Mouse (Mus musculus) adipocyte (in vitro differentiated cells): ENCODE measurements at regions not wholly inside any gene's neighbourhood (a gene's known extent, or its start where the extent isn't known, plus 50 kb on each side); places are given as distances from the start of the nearest gene placed in this dataset.
"Not testable (repeated sequence)": the region's sequence is repeated elsewhere in the genome, so short reads cannot be mapped to it uniquely, and the experiment has no call there.

Experiments used
- DNase-seq: peaks from one replicate; pipeline ENCODE4 v3.0.0-alpha.2; 2016; ENCODE audit warnings: low spot score

DNA sequence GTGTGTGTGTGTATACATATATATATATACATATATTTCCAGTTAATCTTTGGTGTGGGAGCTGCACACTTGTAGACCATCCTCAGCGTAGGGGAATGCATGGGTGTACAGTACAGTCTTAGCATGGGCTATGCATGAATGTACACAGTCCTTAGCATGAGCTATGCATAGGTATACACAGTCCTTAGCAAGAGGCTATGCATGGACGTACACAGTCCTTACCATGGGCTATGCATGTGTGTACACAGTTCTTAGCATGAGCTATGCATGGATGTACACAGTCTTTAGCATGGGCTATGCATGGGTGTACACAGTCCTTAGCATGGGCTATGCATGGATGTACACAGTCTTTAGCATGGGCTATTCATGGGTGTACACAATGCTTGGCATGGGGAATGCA lies 70.5 kb downstream of the Rchy1 start:
- no peak for DNase-seq

DNA sequence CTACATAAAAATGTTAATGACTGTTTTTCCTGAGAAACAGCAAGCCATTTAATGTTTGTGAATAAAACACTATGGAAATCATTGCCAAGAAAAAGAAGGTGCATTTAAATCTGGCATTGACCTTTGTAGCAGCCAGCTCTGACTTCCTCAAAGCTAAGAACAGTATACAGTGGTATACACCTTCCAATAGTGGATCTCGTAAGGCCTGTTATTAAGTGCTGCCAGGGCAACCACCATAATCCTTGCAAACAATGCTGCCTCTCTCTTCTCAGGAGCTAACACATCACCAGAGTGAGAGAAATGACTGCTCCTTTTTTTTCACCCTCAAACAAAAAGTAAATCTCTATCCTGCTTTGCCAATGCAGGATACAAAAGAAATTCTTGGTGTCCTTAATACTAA lies 81.1 kb downstream of the Rchy1 start:
- no peak for DNase-seq

DNA sequence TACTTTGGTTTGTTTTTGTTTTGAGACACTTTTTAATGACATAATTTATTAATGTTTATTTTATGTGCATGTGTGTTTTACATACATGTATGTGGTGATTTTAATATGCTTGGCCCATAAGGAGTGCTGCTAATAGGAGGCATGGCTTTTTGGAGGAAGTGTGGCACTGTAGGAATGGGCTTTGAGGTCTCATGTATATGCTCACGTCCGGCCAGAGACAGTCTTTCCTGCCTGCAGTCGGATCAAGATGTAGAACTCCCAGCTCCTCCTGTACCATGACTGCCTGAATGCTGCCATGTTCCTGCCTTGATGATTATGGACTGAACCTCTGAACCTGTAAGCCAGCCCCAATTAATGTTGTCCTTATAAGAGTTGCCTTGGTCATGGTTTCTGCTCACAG lies 82.6 kb downstream of the Rchy1 start:
- no peak for DNase-seq

DNA sequence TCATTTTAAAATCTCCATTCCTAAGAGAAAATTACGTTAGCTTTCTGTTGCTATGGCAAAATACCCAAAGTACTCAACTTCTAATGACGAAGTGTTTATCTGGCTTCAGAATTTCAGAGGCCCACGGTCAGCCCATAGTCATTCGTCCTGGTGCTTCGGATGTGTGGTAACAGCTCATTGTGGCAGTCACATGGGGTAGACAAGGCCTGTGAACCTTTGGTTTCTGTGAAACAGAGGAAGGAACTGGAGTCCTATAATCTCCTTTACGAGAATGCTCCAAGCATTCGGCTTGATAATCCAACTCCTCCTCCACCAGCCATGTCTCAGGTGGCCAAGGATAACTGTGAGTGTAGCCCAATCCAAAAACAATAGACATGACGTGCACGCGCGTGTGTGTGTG lies 84.2 kb downstream of the Rchy1 start:
- DNase-seq = no peak

DNA sequence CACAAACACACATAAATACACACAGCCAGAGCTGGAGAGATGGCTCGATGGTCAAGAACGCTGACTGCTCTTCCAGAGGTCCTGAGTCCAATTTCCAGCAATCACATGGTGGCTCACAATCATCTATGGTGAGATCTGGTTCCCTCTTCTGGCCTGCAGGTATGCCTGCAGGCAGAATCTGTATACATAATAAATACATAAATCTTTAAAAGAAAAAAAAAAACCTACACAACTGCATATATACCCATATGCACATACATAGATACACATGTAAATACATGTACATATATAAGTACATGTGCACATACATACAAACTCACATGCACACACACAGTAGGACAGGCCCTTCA lies 86.2 kb downstream of the Rchy1 start:
- DNase-seq = no peak

DNA sequence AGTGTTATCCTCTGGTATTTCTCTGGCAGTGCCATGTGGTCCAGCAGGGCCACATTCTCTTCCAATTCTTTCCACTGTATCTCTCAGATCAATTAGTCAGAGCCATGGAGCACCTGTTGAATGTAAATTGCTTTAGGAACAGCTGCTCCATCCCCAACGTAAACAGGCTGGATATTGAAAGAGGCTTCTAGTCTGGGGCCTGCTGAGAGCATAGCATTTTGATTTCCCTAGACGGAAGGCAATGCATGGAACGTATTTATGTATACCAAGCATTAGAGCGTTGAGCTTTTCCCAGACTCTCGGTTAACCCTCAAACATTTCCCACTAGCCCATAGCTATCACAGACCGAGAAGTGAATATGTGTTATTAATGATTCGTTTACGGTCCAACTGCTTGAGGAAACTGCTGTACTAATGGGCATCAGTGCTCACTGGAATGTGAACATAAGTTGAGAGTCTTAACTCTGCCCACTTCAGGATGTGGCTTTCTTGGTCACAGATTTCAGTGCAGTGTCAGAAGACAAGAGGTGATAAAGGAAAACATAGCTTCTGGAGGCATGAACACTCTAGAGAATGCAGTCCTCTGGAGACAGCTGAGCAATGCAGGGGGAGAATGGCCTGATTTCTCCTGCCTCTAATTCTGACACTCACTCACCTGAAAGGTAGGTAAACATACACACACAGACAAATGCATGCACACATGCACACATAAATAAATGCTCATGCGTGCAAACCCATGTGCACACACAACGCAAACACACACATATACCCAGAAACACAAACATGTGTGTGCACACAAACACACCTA lies 86.8 kb downstream of the Rchy1 start:
- DNase-seq = no peak

DNA sequence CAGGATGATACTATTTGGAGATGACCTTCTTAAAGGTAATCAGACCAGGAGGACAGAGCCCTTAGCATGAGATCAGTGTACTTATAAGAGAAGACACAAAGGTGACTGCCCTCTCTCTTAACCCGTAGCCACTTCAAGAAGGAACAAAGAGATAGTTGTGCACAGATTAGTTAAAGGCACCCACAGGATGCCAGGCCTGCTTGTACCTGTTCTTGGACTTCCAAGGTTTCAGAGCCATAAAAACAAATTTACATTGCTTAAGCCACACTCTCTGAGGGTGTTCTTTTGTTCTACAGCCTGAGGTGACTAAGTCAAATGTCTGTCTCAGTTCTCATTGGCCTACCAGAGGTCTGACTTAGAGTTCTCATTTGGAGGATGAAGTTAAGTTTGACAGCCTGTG lies 90.1 kb downstream of the Rchy1 start:
- no peak for DNase-seq

DNA sequence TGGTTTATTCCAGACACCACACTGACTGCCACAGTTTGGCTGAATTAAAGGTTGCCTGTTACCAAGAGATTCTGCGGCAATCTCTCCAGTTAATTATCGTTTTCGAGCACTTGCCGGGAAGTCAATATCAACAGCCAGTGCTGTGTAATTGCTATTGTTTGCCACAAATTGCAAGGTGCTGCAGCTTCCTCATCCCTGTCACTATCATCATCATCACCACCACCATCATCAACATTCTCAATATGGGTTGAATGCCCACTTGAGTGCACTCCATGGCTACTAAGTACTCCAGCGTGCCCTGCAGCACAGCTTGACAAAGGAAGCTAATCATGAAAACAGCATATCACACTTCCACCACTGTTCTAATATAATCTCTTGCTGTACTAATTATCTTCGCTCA lies 93.1 kb downstream of the Rchy1 start:
- no peak for DNase-seq

DNA sequence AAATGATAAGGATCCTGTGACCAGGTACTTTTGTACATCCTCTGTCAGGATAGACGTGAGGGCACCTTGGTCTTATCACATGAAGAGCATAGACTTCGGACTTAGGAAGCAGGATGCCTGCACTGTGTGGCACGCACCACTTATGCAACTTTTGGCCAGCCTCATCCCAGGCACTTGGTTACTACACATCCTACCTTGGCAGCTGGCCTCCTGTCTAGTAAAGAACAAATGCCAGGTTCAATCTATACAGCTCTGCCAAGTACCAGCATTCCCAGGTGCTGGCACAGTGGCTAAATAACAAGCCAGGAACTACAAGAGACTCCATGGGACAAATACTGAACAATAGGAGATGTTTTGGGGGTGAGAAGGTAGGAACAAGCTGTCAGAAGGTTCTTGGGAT lies 96.7 kb downstream of the Rchy1 start:
- DNase-seq = no peak

DNA sequence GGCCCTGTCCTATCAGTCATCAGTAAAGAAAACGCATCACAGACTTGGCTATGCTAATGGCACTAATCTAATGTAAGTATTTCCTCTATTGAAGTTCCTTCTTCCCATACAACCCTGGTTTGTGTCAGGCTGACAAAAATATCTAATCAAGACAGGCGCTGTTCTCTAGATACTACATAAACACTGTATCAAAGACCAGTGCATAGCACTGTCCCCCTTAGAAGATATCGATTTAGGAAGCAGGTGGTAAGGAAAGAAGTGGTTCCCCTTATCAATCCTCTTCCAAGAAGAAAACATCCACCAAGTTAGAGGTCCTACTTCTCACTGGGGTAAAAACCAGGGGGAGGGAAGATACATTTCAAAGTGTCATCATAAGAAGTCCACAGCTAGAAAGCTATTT lies 97.5 kb downstream of the Rchy1 start:
- DNase-seq = no peak

DNA sequence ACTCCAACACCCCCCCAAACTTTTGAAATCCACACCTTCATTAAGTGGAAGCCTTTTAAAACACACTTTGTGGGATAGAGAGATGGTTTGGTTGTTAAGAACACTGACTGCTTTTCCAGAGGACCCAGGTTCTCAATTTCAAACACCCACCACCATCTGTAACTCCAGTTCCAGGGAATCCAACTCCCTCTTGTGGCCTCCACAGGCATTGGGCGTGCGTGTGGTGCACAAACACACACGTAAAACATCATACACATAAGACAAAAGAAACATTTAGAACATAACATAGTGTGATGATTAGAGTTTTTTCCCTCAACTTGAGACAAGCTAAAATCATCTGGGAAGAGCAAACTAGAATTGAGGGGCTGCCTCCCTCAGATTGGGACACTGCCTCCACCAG lies 100.0 kb downstream of the Rchy1 start:
- no peak for DNase-seq

DNA sequence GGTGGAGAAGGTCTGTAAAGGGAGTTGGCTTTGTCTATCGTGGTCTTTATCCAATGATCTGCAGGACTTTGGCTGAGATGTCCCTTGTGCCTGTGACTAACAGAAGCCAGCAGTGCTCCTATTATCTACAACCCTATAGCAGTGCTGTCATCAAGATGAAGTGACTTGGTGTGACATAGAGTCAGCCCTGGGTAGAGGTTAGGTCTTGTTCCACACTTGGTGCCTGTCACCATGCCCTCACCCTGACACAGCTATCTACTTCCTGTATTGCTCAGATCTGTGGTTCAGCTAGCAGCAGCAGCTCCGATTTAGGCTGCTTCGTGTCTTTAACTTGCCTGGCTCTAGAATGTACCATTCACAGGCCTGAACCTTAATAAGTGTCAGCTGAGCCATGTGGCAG lies 100.6 kb downstream of the Rchy1 start:
- DNase-seq = no peak

DNA sequence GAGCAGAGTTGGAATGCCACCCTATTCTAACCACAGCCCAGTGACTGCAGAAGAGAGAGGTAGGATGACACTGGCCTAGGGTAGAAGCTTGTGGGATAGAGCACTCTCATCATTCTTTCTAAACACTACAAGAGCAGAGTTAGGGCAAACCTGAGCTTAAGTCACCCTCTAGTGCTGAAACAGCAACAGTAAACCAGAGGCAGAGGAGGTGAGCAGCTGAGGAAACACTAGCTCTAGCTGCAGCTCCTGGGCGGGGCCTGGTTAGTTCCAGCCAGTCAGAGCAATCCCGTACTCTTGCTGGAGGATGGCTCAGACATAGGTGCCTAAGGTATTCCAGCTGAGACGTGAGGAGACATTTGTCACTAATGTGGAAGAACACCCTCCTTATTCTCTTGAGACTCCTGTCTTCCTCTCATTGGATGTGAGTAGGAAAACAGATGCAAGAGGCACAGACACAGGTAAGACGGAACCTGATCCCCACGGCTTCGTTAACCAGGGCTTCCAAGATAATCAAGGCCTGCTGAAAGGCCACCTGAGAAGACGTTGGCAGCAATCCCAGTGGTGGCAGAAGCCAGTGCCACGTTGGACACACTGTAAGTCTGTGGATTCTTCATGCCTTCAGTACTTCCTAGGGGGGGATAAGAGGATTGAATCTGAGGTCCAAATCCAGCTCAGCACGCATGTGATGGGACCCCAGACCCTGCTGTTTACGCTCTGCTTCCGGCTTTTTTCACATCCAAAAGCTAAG lies 101.3 kb downstream of the Rchy1 start:
- DNase-seq = peak; percentile 52

DNA sequence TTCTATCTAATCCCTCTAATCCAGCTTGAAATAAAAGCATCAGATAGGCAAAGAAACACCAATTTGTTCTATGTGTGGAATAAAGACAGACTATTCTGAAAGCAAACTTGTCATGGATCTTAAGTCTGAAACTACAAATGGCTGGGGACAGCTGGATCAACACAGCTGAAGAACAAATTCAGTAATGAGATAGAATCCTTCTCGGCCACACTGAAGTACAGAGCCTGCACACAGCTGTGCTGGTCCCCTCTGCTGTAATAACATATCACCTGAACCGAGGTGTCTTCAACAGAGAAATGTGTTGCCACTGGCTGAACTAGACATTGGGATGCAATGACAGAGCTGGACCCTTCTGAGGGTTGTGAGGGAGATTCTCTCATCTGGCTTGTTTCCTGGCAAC lies 102.4 kb downstream of the Rchy1 start:
- no peak for DNase-seq

DNA sequence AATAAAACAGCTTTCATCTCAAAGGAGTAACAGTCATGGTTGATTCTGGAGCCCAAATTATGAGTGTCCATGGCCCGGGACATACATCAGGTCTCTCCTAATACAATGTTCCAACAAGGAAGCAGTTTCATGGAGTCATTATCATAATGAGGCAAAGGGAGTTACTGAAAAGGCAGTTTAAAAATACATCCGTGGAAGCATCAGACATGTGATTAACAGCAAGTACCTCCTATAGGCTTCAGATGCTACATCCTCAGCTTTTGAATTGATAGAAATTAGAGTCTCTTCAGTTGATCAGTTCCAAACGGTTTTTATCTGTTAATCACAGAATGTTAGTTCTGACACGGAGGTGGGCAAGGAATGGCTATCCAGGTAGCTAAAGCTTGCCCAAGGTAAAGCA lies 110.5 kb downstream of the Rchy1 start:
- DNase-seq = no peak

DNA sequence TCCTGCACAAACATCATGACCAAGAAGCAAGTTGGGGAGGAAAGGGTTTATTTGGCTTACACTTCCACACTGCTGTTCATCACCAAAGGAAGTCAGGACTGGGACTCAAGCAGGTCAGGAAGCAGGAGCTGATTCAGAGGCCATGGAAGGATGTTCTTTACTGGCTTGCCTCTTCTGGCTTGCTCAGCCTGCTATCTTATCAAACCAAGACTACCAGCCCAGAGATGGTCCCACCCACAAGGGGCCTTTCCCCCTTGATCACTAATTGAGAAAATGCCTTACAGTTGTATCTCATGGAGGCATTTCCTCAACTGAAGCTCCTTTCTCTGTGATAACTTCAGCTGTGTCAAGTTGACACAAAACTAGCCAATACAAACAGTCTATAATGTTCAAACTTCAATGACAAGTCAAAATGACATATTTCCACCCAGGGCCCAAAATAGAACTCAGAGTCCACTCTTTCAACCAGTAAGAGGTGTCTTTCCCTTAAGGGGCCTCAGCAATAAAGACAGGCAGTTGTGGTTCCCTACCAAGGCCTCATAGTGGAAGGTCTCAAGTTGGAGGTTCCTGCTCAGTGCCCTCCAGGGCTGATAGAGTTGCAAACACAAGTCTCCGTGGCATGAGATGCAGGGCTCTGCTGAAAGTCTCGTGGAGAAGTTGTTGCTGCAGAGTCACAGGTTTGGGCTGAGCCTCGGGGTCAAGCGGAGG lies 111.9 kb downstream of the Rchy1 start:
- DNase-seq = not testable (repeated sequence)

DNA sequence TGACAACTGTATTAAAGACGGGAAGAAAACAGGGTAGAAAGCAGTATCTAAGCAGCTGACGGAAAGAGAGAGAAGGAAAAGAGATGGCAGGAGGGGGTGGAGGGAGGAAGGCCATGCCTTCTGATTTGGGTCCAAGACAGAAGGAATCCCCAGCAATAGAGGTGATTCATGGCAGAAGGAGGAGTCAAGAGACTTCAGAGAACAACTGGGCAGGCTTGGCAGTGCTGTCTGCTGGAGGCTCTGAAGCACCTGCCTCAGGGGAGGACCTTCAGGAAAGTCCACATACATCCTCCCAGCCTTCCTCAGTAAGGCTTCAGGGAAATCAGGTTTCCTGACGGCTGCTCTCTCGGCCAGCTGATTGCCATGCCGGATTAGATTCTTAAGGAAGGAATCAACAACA lies 112.4 kb downstream of the Rchy1 start:
- no peak for DNase-seq

DNA sequence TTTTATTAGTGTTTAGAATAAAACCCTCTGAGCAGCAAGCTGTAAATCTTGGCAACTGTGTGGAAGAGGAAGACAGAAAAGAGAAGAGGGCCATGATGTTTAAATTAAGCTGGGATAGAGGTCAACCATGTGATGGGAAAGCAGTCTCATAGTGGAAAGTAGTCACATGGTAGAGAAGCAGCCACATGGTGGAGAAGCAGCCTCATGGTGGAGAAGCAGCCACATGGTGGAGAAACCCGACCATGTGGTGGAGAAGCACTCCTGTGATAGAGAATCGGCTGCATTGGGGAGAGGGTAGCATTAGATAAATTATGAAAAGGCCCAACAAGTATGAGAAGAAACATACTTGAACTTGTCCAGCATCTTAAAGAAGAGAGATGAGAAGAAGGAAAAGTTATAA lies 113.3 kb downstream of the Rchy1 start:
- no peak for DNase-seq

DNA sequence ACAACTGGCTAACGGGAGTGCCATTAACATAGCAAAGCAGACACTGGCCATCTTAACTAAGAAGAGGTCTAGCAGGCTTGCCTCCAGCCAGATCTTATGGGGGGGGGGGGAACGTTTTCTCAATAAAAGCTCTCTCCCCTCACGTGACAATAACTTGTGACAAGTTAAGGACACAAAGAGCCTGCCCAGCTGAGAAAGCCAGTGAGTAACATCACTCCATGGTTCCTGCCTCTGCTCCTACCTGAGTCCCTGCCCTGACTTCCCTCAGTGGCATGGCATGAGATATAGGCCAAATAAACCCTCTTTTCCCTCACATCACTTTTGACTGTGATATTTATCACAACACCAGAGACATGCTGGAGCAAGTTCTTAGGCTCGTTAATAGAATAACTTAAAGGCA lies 113.8 kb downstream of the Rchy1 start:
- DNase-seq = no peak

DNA sequence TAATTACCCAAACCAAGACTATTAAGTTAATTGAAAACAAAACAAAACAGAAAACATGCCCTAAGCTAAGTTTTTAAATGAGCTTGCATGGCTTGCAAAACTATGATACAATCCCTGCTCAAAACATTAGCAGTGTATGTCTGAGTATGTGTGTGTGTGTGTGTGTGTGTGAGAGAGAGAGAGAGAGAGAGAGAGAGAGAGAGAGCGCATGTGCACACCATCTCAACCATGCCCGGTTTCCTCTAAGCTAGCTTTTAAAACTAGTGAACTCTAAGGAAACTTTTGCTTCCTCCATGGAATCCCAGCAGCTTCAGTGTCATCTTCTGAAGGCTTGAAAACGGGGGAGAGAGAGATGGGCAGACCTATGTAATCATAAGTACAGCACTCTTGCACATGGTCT lies 114.3 kb downstream of the Rchy1 start:
- no peak for DNase-seq

DNA sequence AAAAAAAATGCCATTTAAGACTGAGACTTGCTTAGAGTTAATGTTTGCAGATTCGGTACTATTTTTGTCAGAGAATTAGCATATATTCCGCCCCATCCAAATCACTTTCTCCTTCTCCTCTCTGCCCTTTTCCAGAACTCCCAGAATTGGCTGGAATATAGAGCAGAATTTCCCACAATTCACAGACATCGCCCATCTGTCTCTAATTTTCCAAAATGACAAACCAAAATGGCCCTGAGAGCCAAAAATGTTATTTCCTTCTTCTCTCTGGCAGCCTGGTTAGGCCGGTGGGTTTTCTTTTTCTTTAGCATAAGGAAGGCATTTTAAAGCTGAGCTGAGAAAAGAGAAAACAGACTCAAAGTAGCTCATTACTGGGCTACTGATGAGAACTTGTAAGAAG lies 119.8 kb downstream of the Rchy1 start:
- DNase-seq = no peak

DNA sequence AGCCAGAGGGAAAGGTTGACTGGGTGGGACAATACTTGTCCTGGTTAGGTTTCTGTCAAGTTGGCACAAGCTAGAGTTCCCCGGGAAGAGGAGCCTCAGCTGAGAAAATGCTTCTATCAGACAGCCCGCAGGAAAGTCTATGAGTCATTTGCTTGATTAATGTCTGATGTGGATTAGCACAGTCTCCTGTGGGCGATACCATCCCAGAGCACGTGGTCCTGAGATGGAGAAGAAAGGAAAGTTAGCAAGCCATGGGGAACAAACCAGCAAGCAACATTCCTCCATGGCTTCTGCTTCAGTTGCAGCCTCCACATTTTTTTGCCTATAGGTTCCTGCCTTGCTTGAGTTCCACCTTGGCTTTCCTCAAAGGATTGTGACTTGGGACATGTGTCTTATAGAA lies 121.8 kb downstream of the Rchy1 start:
- no peak for DNase-seq

DNA sequence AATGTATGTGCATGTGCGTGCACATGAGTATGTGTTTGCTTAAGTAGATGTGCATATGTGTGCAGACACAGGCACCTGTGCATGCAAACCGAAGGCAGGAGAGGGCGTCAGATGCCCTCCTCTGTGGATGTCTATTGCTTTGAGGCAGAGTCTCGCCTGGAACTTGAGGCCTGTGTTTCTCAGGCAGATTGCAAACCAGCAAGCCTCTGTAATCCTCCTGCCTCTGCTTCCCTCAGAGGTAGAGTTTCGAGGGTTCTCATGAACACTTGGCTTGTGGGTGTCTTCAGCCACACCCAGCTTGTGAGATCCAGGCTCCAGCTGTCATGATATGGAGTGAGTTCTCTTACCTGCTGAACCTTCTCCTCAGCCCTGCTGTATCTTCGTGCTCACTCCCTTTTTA lies 134.4 kb downstream of the Rchy1 start:
- no peak for DNase-seq
